Mouse (Mus musculus) kidney, postnatal 14 days (tissue): ENCODE measurements at regions not wholly inside any gene's neighbourhood (a gene's known extent, or its start where the extent isn't known, plus 50 kb on each side); places are given as distances from the start of the nearest gene placed in this dataset.

ENCODE experiments used
- DNase-seq: peaks from one replicate; pipeline ENCODE4 v3.0.0; 2022; ENCODE audit warnings: mixed read lengths

DNA sequence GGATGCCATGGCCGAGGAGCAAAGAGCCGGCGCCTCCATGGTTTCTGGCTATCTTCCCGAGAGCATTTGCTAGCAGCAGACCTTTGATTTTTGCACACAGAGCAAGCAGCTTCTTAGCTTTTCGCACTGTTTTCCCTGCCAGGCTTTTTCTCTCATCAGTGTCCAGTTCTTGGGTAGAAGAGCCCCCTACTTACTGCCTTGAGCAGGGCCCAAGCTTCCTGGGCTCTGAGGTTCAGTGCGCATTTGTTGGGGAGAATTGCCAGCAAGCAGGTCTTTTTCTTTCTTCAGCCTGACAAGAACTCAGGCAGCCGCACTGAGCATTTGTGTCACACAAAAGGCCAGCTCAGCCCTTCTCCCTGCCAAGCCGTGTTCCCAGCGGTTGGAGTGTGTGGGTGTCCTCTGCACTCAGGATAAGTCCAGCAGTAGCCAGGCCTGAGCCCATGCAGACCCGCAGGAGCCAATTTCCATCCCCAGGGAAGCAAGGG, 565.2 kb upstream of the Adam5 start:
- DNase-seq: peak; percentile 25

DNA sequence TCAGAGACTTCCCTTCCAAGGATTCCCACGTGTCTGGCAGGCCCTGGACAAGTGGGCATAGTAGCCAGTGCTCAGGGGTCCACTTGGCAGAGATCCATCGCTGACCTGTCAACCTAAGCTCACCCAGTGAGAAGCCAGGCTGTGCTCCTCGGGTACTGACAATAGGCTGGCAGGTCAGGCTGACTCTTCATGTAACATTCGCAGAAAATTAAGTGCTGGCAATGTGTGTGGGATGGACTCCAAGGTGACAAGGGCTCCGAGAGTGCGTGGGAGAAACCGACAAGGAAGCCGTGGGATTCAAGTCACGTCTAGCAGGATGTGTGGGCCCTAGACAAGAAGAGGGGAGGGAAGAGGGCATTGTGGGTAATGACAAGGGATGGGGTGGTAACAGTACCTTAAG, 564.6 kb upstream of the Adam5 start:
- DNase-seq: no peak

GRCm38 (mm10) chr8:25385186-25385585, 561.0 kb upstream of the Adam5 start:
- DNase-seq: no peak

DNA sequence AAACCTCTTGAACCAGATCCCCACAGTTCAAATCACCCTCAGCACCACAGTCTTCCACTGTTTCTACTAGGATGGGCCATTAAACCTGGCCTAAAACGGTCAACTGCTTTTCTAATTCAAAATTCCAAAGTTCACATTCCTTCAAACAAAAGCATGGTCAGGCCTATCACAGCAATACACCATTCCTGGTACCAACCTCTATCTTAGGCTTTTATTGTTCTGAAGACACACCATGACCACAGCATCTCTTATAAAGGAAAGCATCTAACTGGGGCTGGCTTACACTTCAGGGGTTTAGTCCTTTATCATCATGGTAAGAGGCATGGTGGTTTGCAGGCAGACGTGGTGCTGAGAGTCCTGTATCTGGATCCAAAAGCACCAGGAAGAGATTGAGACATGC, 560.4 kb upstream of the Adam5 start:
- DNase-seq: no peak

DNA sequence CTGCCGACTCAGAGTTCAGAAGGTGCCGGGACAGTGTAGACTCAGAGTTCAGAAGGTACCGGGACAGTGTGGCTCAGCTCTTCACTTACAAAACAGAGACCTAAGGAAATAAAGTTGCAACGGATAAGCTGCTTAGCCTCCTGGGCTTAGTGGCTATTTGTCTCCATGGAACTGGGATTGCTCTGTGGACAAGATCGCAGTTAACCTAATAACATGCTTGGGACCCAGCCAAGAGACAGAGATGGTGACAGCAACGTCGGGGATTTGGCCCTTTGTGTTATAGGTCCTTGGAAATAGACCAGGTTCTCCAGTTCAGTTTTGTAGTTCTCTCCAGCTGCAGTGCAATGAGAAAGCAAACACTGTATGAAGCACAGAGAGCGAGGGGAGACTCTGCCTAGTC, 549.1 kb upstream of the Adam5 start:
- DNase-seq: peak; percentile 69

DNA sequence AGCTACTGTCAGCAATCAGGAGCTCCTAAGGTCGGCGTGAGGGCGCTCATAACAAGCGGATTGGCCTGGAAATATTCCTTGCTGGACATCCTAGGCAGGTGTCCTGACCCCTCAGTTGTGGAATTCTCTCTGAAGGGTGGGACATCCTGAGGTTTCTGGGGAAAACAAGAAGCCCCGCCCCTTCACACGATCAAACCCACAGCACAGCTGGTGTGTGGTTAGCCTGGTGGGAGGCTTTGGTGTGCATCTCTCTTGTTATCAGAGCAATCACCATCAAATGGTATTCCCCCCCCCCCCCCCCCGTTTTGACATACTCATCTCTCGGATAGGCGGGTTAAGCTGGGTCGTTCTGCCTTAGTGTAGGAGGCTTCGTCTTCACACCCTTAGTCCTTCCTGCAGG, 546.8 kb upstream of the Adam5 start:
- DNase-seq: no peak

DNA sequence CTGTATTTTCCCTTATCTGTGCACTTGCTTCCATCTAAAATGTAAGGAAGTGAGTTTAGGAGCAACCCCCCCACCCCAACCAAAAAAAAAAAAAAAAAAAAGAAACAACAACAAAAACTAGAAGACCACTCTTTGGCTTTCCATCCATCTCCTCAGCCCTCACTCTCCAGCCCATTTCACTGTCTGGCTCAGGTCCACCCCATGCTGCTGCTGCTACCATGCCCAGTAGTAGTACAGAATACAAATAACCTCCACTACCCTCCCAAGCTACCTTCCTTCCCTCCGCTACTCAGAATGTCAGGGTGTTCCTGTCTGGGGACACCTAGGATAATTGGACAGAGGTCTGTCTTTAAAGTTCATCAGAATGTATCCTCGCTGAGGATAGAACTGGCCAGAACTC, 545.2 kb upstream of the Adam5 start:
- no peak for DNase-seq

DNA sequence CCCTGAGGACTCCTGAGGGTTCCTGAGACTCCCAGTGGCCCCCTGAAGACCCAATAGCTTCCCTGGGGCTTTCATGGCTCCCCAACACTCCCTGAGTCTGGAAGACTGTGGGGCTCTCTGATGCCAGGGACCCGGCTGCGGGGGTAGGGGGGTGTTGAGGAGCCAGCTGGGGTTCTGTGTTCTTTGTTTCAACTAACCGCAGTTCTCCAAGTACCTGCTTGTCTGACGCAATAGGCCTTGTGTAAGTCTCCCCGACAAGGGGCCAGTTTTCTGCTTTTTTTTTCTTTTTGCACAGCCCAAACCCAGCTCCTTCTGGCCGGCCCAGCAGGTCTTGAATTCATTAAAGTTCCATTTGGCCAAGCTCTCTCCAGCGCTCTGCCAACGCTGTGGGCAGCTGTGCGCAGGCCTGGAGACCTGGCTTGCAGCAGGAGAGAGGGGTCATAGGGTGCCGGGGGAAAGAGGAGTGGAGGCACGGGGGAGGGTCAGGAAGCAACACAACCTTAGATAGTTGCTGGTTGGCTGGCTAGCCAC, 544.5 kb upstream of the Adam5 start:
- peak; percentile 29 for DNase-seq

- no peak for DNase-seq
Measured at GRCm38 (mm10) chr8:25367806-25368549, 543.8 kb upstream of the Adam5 start.

GRCm38 (mm10) chr8:25366181-25366580, 542.0 kb upstream of the Adam5 start:
- no peak for DNase-seq

- no peak for DNase-seq
Measured at GRCm38 (mm10) chr8:25362656-25363055, 538.5 kb upstream of the Adam5 start.

- DNase-seq: no peak
Measured at GRCm38 (mm10) chr8:25362146-25362545, 538.0 kb upstream of the Adam5 start.

DNA sequence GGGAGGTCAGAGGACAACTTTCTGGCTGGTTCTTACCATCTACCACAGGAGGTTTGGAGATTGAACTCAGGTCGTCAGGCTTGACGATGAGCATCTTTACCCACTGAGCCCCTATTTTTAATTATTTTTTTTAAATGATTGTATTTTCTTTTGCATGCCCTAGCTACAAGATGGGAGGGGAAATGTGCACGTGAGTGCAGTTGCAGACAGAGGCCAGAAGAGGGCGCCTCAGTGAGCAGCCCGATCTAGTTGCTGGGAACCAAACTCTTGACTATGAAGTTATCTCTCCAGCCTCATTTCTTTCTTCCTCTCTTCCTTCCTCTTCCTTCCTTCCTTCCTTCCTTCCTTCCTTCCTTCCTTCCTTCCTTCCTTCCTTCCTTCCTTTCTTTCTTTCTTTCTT, 537.3 kb upstream of the Adam5 start:
- no peak for DNase-seq

- no peak for DNase-seq
Measured at GRCm38 (mm10) chr8:25358539-25359165, 534.5 kb upstream of the Adam5 start.

DNA sequence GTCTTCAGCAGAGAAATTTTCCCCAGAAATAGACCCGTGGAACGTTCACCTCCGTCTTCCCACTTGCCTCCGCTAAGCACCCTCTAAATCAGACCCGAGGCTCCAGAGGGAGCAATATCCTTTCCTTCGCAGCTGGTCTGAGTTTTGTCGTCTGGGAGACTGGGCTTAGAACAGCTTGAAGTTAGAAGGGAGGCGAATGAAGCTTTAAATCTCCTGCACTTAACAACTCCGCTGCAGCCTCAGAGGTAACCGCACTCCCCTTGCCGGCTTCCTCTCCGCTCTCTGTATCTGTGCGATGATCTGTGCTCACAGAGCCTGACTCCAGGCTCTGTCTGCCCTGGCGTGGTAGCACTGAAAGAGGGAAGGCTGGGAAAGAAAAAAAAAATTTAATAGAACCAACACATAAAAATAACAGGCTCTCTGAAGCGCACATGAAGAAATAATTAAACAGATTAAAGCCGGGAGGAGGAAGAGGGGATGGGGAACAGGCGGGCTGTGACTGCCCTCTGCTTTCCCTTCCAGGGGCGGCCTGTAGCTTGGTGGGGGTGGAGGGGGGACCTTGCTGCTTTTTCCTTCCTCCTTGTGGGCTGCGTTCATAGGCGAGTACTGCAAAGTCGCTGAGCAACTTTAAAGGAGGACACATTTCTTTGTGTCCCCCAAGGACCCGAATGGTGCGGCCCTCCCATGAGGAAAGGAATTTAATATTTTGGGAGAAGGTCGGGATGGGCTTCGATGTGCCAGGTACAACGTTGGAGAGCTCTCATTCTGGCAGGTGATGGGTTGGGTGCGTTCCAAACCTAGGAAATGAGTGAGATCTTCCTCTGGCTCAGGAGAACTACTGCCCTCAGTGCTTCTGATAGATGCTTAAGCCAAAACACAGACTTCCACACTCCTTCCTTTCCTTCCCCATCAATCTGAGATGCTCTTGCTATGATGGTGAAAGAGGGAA, 529.9 kb upstream of the Adam5 start:
- no peak for DNase-seq

DNA sequence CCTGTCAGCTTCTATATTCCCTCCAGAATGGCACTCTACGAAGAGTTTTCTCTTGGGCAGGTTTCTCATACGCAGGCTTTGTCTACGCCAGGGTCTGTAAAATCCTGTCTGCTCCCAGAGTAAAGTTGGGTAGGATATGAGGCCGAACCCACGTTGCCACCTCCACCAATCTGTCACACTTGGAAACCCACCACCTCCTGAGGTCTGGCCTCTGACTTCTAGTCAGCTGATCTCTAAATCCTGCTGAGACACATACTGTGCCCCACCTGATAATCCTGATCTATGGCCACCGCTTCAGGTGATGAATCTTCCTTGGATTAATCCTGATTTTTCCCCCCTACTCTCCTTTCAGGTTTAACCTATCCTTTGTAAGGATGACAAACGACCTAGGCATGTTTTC, 529.2 kb upstream of the Adam5 start:
- DNase-seq: no peak

DNA sequence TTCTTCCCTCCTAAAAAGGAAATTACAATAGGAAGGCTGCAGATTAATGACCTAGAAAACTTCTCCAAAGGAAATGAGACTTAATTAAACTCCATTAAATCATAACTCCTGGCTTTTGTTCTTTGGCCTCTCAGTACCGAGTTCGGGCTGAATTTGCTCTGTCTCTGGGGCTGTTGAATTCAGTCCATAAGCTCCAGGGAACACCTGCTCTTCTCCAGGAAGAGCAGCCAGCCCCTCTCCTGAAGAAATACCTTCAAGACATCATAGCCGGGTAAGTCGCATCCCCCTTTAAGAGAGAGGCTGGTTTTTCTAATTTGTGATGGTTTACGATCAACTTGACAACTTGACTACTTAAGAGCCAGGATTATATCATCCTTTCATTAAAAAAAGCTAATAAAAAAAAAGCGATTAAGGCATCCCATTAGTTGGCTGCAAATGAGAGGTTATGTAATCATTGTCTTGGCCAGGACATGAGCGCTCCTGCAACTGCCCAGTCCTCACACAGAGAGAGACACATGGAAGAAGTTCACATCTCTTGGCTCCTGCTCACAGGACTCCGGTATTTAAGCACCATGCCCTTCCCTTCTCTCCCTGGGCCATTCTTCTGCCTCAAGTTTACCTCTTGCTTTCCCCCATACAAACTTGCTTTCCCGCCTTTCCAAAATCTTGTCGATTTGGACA, 524.0 kb upstream of the Adam5 start:
- no peak for DNase-seq

- DNase-seq: peak; percentile 73
Measured at GRCm38 (mm10) chr8:25343160-25343602, 519.0 kb upstream of the Adam5 start.

DNA sequence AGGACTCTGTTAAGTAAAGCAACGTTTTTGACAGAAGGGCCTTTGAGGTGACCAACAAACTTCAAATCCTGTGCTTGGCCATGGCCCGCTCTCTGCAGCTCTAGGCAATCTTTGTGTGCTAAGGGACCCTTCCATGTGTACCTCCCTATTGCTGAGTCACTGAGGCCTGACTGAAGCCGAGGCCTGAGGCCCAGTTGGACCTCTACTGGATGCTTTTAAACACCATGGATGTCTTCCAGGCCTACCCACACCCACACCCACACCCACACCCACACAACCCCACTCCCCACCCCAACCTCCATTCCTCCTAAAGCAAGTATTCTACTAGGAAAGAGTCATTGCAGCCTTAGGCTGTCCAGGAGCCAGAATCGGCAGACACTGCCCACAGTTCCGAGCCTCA, 518.3 kb upstream of the Adam5 start:
- no peak for DNase-seq

DNA sequence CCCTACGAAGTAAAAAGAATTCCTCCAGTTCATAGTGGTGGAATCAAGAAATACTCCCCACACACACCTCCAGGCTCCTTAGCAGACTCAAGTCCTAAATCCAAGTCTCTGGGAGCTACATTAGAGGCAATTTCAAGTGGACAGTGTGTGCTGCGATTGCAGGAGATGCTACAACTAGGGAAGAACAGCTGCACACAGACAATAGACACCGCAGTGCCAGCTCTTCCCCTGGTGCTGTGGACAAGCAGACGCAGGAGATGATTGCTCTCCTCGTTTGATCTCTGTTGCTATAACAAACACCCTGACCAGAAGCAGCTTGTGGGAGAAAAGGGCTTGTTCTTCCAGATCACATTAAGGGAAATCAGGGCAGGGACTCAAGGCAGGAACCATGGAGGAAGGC, 517.1 kb upstream of the Adam5 start:
- DNase-seq: no peak

- no peak for DNase-seq
Measured at GRCm38 (mm10) chr8:25340729-25341128, 516.6 kb upstream of the Adam5 start.

DNA sequence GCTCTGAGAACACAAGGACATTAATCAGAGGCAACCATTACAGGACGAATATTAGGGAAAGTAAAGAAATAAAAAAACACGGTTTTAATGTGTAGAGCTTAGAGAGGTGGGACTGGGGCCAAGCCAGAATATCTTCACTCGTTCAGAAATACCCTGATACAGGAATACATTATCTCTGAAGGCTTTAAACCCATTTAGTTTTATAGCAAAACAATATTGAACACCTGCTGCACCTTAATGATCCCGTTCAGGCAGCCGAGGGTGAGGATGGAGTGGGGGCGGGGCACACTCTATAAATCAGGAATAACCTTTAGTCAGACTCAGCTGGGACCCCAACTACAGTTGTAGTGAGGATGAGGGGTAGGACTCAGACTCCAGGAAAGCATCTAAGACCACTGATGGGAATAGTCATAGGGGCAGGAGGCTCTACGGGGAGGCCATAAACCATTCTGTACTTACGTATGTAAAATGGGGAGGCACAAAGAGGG, 508.0 kb upstream of the Adam5 start:
- DNase-seq: no peak
